Mouse (Mus musculus): Measurements from ENCODE around the gene Olfr1462.

Olfr1462 gene

DNA sequence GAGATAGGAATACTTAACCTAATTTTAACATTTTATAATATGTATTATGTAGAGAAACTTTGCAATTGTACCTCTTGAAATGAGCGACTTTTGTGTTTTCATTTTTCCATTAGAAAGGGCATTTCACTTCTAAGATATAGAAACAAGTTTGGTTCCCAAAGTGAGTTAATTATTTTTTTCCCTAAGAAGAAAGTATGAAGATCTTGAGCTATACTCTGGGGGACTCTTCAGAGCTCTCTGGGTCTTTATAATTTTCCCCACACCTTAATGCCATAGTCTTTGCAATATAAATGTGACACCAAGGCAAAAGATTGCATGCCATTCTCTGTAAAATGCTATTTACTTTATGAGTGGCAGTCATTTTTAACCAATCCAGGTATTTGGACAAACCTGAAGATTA, at the start of gene Olfr1462:
TSS of gene Olfr1462 (plus strand) at position 301 of the 400 bp plus-strand sequence.
- no peak for DNase-seq (ENCODE audit: low read depth, low spot score)

DNA sequence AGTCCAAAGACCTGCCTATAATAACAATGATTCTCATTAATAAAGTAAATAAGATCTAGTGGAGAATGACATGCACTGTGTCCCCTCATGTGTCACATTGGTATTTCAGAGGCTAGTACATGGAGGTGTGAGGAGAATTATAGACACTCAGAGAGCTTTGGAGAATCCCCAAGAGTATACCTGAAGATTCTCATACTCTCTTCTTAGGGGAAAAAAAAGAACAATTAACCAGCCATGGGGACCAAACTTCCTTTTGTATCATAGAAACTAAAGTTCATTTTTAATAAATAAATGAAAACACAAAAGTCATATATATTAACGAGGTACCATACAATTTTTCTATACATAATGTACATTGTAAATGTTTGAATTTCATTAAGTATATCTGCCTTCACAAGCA, 36.1 kb upstream of the Olfr1462 start, which contains the start of gene Olfr1459:
TSS of gene Olfr1459 (minus strand) at position 101 of the 400 bp plus-strand sequence.
- DNase-seq (ENCODE audit: low read depth, low spot score): no peak

DNA sequence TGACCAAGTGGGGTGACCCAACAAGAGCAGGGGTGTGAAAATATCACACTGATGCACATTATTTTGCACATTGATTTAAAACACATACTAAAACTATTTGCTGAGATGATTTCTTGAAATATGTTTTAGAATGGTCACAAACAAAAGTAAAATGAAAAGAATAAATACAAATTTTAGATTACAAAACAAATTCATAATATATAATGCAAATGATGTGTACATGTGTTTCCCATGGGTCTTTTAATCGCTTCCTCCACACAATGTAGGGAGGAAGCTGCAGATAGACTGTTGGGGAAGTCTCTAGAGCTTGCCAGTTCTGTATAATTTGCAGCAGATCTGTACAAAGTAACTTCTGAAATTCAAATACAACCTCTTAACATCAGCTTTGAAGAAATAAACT, 22.8 kb upstream of the Olfr1462 start, which contains the start of gene Olfr1461:
TSS of gene Olfr1461 (plus strand) at position 301 of the 400 bp plus-strand sequence.
- no peak for DNase-seq (ENCODE audit: low read depth, low spot score)

DNA sequence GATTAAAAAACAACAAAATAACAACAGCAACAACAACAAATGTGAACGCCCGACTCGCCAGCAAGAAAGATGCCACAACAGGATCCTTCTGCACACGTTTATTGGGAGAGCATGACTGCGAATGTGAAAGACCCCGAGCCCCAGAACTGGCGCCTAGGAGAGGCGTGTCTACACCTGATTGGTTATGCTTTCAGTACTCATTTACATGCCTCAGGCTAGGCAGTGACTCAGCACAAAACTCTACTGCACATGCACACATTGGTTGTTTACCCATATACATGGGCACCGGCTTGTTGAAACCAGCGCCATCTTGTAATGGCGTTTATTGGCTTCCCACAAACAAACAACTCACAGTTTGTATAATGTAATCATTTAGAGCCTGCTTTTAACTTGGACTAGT, 36.1 kb downstream of the Olfr1462 start:
- no peak for DNase-seq (ENCODE audit: low read depth, low spot score)

DNA sequence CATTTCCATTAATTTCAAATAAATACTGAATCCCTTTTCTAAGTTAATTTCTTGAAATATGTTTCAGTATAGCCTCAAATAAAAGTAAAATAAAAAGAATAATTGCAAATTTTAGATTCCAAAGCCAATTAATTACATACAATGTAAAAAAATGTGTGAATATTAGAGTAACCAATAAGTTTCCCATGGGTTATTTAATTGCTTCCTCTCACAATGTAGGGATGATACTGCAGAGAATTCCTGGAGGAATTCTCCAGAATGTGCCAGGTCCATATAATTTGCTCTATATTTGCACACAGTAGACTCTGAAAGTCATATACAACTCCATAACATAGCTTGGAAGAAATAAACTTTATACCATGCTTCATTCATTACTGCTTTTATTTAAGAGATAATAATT, 45.5 kb downstream of the Olfr1462 start, which contains the start of gene Olfr1463:
TSS of gene Olfr1463 (plus strand) at position 301 of the 400 bp plus-strand sequence.
- DNase-seq (ENCODE audit: low read depth, low spot score): no peak

Data from skeletal muscle tissue, adult 2 months (tissue).